10 mouse cellular contexts compared by ENCODE assay signal in genomic region chr4:133204379-133204778, GRCm38 (mm10). TPM values are rescaled to one million over a fixed set of nuclear protein-coding genes. Genes with fewer than 3 reads are reported as not detected.
DNase-seq lines count a peak whose midpoint lies in the region; ATAC-seq and TF ChIP-seq lines count a peak whose summit lies in the region.
"Had no signal": no experiment of that assay in that cellular context is flagged by ENCODE, and none has a peak within 500 bp of the region (broad histone marks: within the 10 kb centered on the region; RNA-seq: fewer than 3 reads in every experiment).

No protein-coding gene starts in this region.

- no peaks in the 10 kb centered on the region for H3K27me3 ChIP-seq in lung, embryonic 14.5 days (ENCODE audit: insufficient read depth, low read length)
- no peaks in the 10 kb centered on the region for H3K27me3 ChIP-seq in forebrain, embryonic 15.5 days
- H3K27me3 ChIP-seq in limb, embryonic 11.5 days (ENCODE audit: control insufficient read depth, insufficient read depth, low read length), result no peaks in the 10 kb centered on the region
- H3K27me3 ChIP-seq in neural tube, embryonic 15.5 days (replicated peaks), result no peaks in the 10 kb centered on the region

- peaks cover 11% of the 10 kb centered on the region for H3K4me1 ChIP-seq in lung, embryonic 14.5 days (ENCODE audit: insufficient read depth)
- H3K4me1 ChIP-seq in forebrain, embryonic 15.5 days, result peaks cover 30% of the 10 kb centered on the region
- peaks cover 25% of the 10 kb centered on the region for H3K4me1 ChIP-seq in limb, embryonic 11.5 days (ENCODE audit: control insufficient read depth, insufficient read depth, low read length)
- peaks cover 36% of the 10 kb centered on the region for H3K4me1 ChIP-seq in neural tube, embryonic 15.5 days

- no peak overlapping the region for H3K4me2 ChIP-seq in lung, embryonic 14.5 days
- H3K4me2 ChIP-seq in forebrain, embryonic 15.5 days (replicated peaks), result no peak overlapping the region
- no peak overlapping the region for H3K4me2 ChIP-seq in limb, embryonic 11.5 days (ENCODE audit: low read depth, severe bottlenecking)
- no peak overlapping the region for H3K4me2 ChIP-seq in neural tube, embryonic 15.5 days
- H3K4me2 ChIP-seq: liver, embryonic 12.5 days had no signal

- no peaks in the 10 kb centered on the region for H3K9me3 ChIP-seq in lung, embryonic 14.5 days (ENCODE audit: low read depth, low read length)
- H3K9me3 ChIP-seq in forebrain, embryonic 15.5 days, result no peaks in the 10 kb centered on the region
- no peaks in the 10 kb centered on the region for H3K9me3 ChIP-seq in limb, embryonic 11.5 days (ENCODE audit: control insufficient read depth, low read length)
- no peaks in the 10 kb centered on the region for H3K9me3 ChIP-seq in neural tube, embryonic 15.5 days (replicated peaks)
- H3K9me3 ChIP-seq: liver, embryonic 12.5 days had no signal

- TF ChIP-seq CTCF in lung, embryonic 14.5 days (IDR thresholded peaks at IDR 0.05; ENCODE audit: low read depth), result no peak

- H3K36me3 ChIP-seq in lung, embryonic 14.5 days (ENCODE audit: insufficient read depth), result no peaks in the 10 kb centered on the region
- H3K36me3 ChIP-seq in forebrain, embryonic 15.5 days, result no peaks in the 10 kb centered on the region
- H3K36me3 ChIP-seq in limb, embryonic 11.5 days (ENCODE audit: control insufficient read depth, insufficient read depth, low read length), result no peaks in the 10 kb centered on the region
- H3K36me3 ChIP-seq in neural tube, embryonic 15.5 days, result no peaks in the 10 kb centered on the region
- H3K36me3 ChIP-seq: liver, embryonic 12.5 days had no signal

- 13% methylated on average over 7 of the region's 7 CpGs for WGBS in lung, embryonic 14.5 days
- WGBS in forebrain, embryonic 15.5 days, result 57% methylated on average over 7 of the region's 7 CpGs
- 42% methylated on average over 7 of the region's 7 CpGs for WGBS in limb, embryonic 11.5 days
- WGBS in neural tube, embryonic 15.5 days, result 19% methylated on average over 7 of the region's 7 CpGs

- ATAC-seq in lung, embryonic 14.5 days (ENCODE audit: insufficient read depth), result no peak
- ATAC-seq in forebrain, embryonic 15.5 days (replicated peaks), result no peak
- ATAC-seq in limb, embryonic 11.5 days (ENCODE audit: insufficient number of reproducible peaks, low FRiP score, low TSS enrichment, low read depth), result no peak
- ATAC-seq in neural tube, embryonic 15.5 days (ENCODE audit: low FRiP score), result no peak
- ATAC-seq: liver, embryonic 12.5 days had no signal

- no peak for DNase-seq in lung, embryonic 14.5 days
- DNase-seq in lung, postnatal 25 days (ENCODE audit: low spot score), result no peak
- no peak for DNase-seq in limb, embryonic 11.5 days (ENCODE audit: low spot score)
- DNase-seq in urinary bladder, postnatal 10 days (ENCODE audit: low spot score), result no peak
- DNase-seq in layer of hippocampus, adult 18-20 months (ENCODE audit: low spot score in 2 of 2), result no peak
- DNase-seq: kidney, postnatal 25 days had no signal

- no peak overlapping the region for H3K4me3 ChIP-seq in lung, embryonic 14.5 days (ENCODE audit: low read depth, low read length)
- H3K4me3 ChIP-seq in forebrain, embryonic 15.5 days, result no peak overlapping the region
- H3K4me3 ChIP-seq in limb, embryonic 11.5 days (ENCODE audit: low read depth, low read length), result no peak overlapping the region
- no peak overlapping the region for H3K4me3 ChIP-seq in neural tube, embryonic 15.5 days (replicated peaks)
- H3K4me3 ChIP-seq: liver, embryonic 12.5 days had no signal

- peak overlapping the region; percentile 18; the same call in 1 of the 2 replicates for H3K27ac ChIP-seq in lung, embryonic 14.5 days (ENCODE audit: low read depth)
- peak overlapping the region; percentile 78 for H3K27ac ChIP-seq in forebrain, embryonic 15.5 days (replicated peaks)
- no peak overlapping the region for H3K27ac ChIP-seq in limb, embryonic 11.5 days (replicated peaks; ENCODE audit: low read depth, low read length)
- H3K27ac ChIP-seq in neural tube, embryonic 15.5 days (replicated peaks), result peak overlapping the region; percentile 2; the same call in 1 of the 2 replicates
- H3K27ac ChIP-seq: liver, embryonic 12.5 days had no signal

- peak overlapping the region; percentile 26 for H3K9ac ChIP-seq in lung, embryonic 14.5 days
- no peak overlapping the region for H3K9ac ChIP-seq in forebrain, embryonic 15.5 days (replicated peaks)
- peak overlapping the region; percentile 22; the same call in 1 of the 2 replicates for H3K9ac ChIP-seq in limb, embryonic 11.5 days (ENCODE audit: low read length)
- H3K9ac ChIP-seq in neural tube, embryonic 15.5 days (replicated peaks), result no peak overlapping the region
- H3K9ac ChIP-seq: liver, embryonic 12.5 days had no signal

RNA-seq across cellular contexts. Expression of gene Cd164l2, which starts 7.6 kb away (rescaled TPM):
- polyA plus RNA-seq in lung, embryonic 14.5 days (2014; fragmentation: Nextera tagmentation; extraction: Ambion mirVana), result 5.0 and 7.4 TPM in 2 replicates
- polyA plus RNA-seq in forebrain, embryonic 15.5 days (2015; fragmentation: Nextera tagmentation; extraction: Ambion mirVana), result 0.38 and 0.87 TPM in 2 replicates
- 1.8 and 2.4 TPM in 2 replicates for polyA plus RNA-seq in limb, embryonic 11.5 days (2014; fragmentation: Nextera tagmentation; extraction: Ambion mirVana)
- 2.6 and 3.9 TPM in 2 replicates for polyA plus RNA-seq in neural tube, embryonic 15.5 days (2015; fragmentation: Nextera tagmentation; extraction: Ambion mirVana)
- total RNA-seq in layer of hippocampus, adult 18-20 months (2021), result 1 to 10 TPM; 3.0 to 3.4 TPM

RNA-seq across cellular contexts. Expression of gene Gpr3, which starts 8.0 kb away (rescaled TPM):
- polyA plus RNA-seq in lung, embryonic 14.5 days (2014; fragmentation: Nextera tagmentation; extraction: Ambion mirVana), result 0.18 TPM in 1 of 2 replicates, not detected in the other
- polyA plus RNA-seq in forebrain, embryonic 15.5 days (2015; fragmentation: Nextera tagmentation; extraction: Ambion mirVana), result 0.48 and 0.55 TPM in 2 replicates
- polyA plus RNA-seq in limb, embryonic 11.5 days (2014; fragmentation: Nextera tagmentation; extraction: Ambion mirVana), result 0.33 and 0.47 TPM in 2 replicates
- polyA plus RNA-seq in neural tube, embryonic 15.5 days (2015; fragmentation: Nextera tagmentation; extraction: Ambion mirVana), result 1.3 and 2.5 TPM in 2 replicates
- total RNA-seq in layer of hippocampus, adult 18-20 months (2021), result 1 to 10 TPM; 7.3 to 7.6 TPM
- polyA plus RNA-seq: liver, embryonic 12.5 days; small intestine, adult 2 months had no signal

RNA-seq across cellular contexts. Expression of gene Map3k6, which starts 36.2 kb away (rescaled TPM):
- polyA plus RNA-seq in lung, embryonic 14.5 days (2014; fragmentation: Nextera tagmentation; extraction: Ambion mirVana), result 2.0 and 2.2 TPM in 2 replicates
- 1.7 and 1.8 TPM in 2 replicates for polyA plus RNA-seq in forebrain, embryonic 15.5 days (2015; fragmentation: Nextera tagmentation; extraction: Ambion mirVana)
- polyA plus RNA-seq in limb, embryonic 11.5 days (2014; fragmentation: Nextera tagmentation; extraction: Ambion mirVana), result 0.98 and 1.7 TPM in 2 replicates
- polyA plus RNA-seq in neural tube, embryonic 15.5 days (2015; fragmentation: Nextera tagmentation; extraction: Ambion mirVana), result 3.0 and 4.0 TPM in 2 replicates
- 1 to 10 TPM; 5.6 to 6.9 TPM for total RNA-seq in layer of hippocampus, adult 18-20 months (2021)

RNA-seq across cellular contexts. Expression of gene Sytl1, which starts 58.5 kb away (rescaled TPM):
- 0.73 and 0.84 TPM in 2 replicates for polyA plus RNA-seq in lung, embryonic 14.5 days (2014; fragmentation: Nextera tagmentation; extraction: Ambion mirVana)
- 0.29 and 0.61 TPM in 2 replicates for polyA plus RNA-seq in forebrain, embryonic 15.5 days (2015; fragmentation: Nextera tagmentation; extraction: Ambion mirVana)
- polyA plus RNA-seq in limb, embryonic 11.5 days (2014; fragmentation: Nextera tagmentation; extraction: Ambion mirVana), result 1.4 and 1.5 TPM in 2 replicates
- 0.20 and 6.0 TPM in 2 replicates for polyA plus RNA-seq in neural tube, embryonic 15.5 days (2015; fragmentation: Nextera tagmentation; extraction: Ambion mirVana)
- total RNA-seq in layer of hippocampus, adult 18-20 months (2021), result 1 to 10 TPM in 1 of 2 experiments, under 1 TPM in 1; 0.68 to 1.6 TPM

Comparison
In these comparisons a context has a peak if more than half of its experiments do, and no peak if none do; other contexts are left out.
1. H3K9ac ChIP-seq: peak in lung, embryonic 14.5 days (single experiment) and limb, embryonic 11.5 days (single experiment); none in forebrain, embryonic 15.5 days (single experiment) and neural tube, embryonic 15.5 days (single experiment).